Mouse (Mus musculus) intestine, postnatal 0 days (tissue): Measurements from ENCODE around the gene Gm42417. TPM values are rescaled to one million over a fixed set of nuclear protein-coding genes. Genes with fewer than 3 reads are reported as not detected.

Source experiments
- ATAC-seq: fragments of 200-750 bp; cut with Nextera tagmentation; 2 replicates; pipeline ENCODE4 v1.8.0; 2017; ENCODE audit warnings: mild to moderate bottlenecking, moderate TSS enrichment, moderate library complexity
- H3K27ac ChIP-seq: fragments of 300-500 bp; sonication (generic); 2 replicates; pipeline ENCODE4 v1.5.1; 2014; ENCODE audit warnings: mild to moderate bottlenecking, low read depth, low read length, moderate library complexity
- H3K27me3 ChIP-seq: fragments of 300-500 bp; sonication (generic); replicated peaks from 2 replicates; pipeline ENCODE4 v1.6.1; 2014; ENCODE audit warnings: low read length, mixed read lengths; ENCODE audit not compliant: control insufficient read depth, insufficient read depth
- H3K36me3 ChIP-seq: fragments of 300-500 bp; sonication (generic); 2 replicates; pipeline ENCODE4 v1.6.1; 2014; ENCODE audit warnings: mild to moderate bottlenecking, moderate library complexity; ENCODE audit not compliant: control insufficient read depth, insufficient read depth
- H3K4me1 ChIP-seq: fragments of 300-500 bp; sonication (generic); replicated peaks from 2 replicates; pipeline ENCODE4 v1.6.1; 2014; ENCODE audit warnings: antibody characterized with exemption, low read length, mixed read lengths; ENCODE audit not compliant: control insufficient read depth, insufficient read depth
- H3K4me2 ChIP-seq: fragments of 300-500 bp; sonication (generic); replicated peaks from 2 replicates; pipeline ENCODE4 v1.6.1; 2014; ENCODE audit warnings: low read depth, mild to moderate bottlenecking, moderate library complexity
- H3K4me3 ChIP-seq: fragments of 300-500 bp; sonication (generic); 2 replicates; pipeline ENCODE4 v1.5.1; 2014; ENCODE audit warnings: low read depth, low read length
- H3K9ac ChIP-seq: fragments of 300-500 bp; sonication (generic); 2 replicates; pipeline ENCODE4 v1.6.1; 2014; ENCODE audit warnings: mild to moderate bottlenecking, low read depth, low read length
- H3K9me3 ChIP-seq: fragments of 300-500 bp; sonication (generic); 2 replicates; pipeline ENCODE4 v1.6.1; 2016; ENCODE audit warnings: mixed run types; ENCODE audit not compliant: control insufficient read depth
- CTCF ChIP-seq: sonication (generic); IDR thresholded peaks from 2 replicates; pipeline ENCODE4 v1.5.1; 2016; ENCODE audit warnings: low read depth, mild to moderate bottlenecking, control low read depth, antibody characterized with exemption, moderate library complexity
- WGBS: fragments of 180-500 bp; shearing (Covaris S2); extraction: QIAGEN DNeasy Blood & Tissue Kit; methylation state at CpG from one replicate; pipeline ENCODE4 v1.1.7; 2014; 5-methylcytosine and 5-hydroxymethylcytosine counted together
- polyA plus RNA-seq: library from polyadenylated mRNA; unstranded; fragments of >200 nt; fragmentation: Nextera tagmentation; extraction: Ambion mirVana; gene quantifications from 2 replicates; pipeline ENCODE4 v1.2.1, GENCODE M21; 2015

Gm42417 gene
- polyA plus RNA-seq, 1 experiment from 2014 or later = 0.22 TPM

GRCm38 (mm10) chr1:36556553-36557456, 17.6 kb upstream of the Gm42417 start:
- Histone ChIP-seq H3K9me3 (no peaks in the 10 kb centered on the region), H3K4me1 (peaks cover 4% of the 10 kb centered on the region; the same call in 1 of the 2 replicates), H3K9ac (peak overlapping the region; percentile 80), H3K4me2 (peak overlapping the region; percentile 83), H3K27me3 (no peaks in the 10 kb centered on the region), H3K36me3 (peaks cover 23% of the 10 kb centered on the region), H3K4me3 (peak overlapping the region; percentile 81), H3K27ac (peak overlapping the region; percentile 90)
- peak; percentile 93 for TF ChIP-seq CTCF
- peak; percentile 68 for ATAC-seq
- WGBS = under 1% methylated on average over 52 of the region's 52 CpGs

DNA sequence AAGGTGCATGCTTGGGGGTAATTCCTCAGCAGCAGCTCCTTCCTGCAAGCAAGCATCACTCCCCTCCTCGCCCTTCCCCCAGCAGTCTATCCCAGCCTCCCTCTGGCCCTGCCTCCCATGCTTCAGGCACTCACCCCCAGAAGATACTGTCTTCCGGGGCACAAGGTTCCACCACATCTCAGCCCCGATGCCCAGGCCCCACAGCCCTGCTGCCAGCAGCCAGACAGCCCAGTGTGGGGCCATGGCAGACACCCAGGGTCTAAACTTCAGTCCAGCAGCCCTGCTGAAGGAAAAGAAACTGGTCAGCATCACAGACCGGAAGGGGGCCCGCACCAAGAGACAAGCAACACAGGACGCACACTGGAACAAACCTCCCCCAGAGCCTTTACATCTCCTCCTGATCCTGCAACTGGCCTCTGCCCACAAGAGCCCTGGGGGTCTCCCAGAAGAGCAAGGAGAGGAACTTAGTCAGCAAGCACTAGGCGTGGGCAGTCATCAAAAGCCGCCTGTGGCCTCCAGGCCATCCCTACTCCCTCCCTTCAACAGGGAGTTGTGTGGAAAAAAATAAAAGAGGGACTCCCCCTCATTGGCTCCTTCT, 16.7 kb upstream of the Gm42417 start:
- H3K9ac ChIP-seq = peak overlapping the region; percentile 80
- H3K4me3 ChIP-seq = peak overlapping the region; percentile 81
- peaks cover 4% of the 10 kb centered on the region; the same call in 1 of the 2 replicates for H3K4me1 ChIP-seq
- no peaks in the 10 kb centered on the region for H3K27me3 ChIP-seq
- no peaks in the 10 kb centered on the region for H3K9me3 ChIP-seq
- H3K27ac ChIP-seq = peak overlapping the region; percentile 90
- peak overlapping the region; percentile 83 for H3K4me2 ChIP-seq
- ATAC-seq = no peak
- 15% methylated on average over 8 of the region's 8 CpGs for WGBS
- peak; percentile 17; the same call in 1 of the 2 replicates for TF ChIP-seq CTCF
- peaks cover 30% of the 10 kb centered on the region for H3K36me3 ChIP-seq

GRCm38 (mm10) chr1:36554633-36555399, 15.6 kb upstream of the Gm42417 start:
- TF ChIP-seq CTCF = 0 out of 2 replicates have a peak, but pooled peaks have one; percentile 1
- H3K4me1 ChIP-seq = peaks cover 4% of the 10 kb centered on the region; the same call in 1 of the 2 replicates
- no peak overlapping the region for H3K9ac ChIP-seq
- peaks cover 41% of the 10 kb centered on the region for H3K36me3 ChIP-seq
- no peaks in the 10 kb centered on the region for H3K9me3 ChIP-seq
- no peak overlapping the region for H3K4me3 ChIP-seq
- peak overlapping the region; percentile 15; the same call in 1 of the 2 replicates for H3K27ac ChIP-seq
- ATAC-seq = no peak
- H3K27me3 ChIP-seq = no peaks in the 10 kb centered on the region
- peak overlapping the region; percentile 83 for H3K4me2 ChIP-seq
- WGBS = 74% methylated on average over 21 of the region's 21 CpGs

DNA sequence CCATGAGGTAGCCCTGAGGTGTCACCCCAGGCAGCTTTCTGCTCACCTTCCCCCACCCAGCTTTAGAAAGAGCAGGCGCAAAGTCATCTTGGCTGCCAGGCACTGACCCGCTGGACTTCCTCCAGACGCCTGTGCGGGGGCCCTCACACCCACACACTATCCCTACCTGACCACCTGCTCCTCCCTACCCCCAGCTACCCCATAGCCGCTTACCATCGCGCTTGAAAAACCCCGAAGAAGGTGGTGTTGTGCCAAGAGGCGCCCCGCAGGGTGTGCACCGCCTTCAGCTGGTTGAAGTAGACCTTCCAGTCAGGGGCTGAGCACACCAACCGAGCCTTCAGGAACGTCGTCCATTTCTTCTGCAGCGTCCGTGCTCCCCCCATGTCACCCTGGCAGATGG, 13.3 kb upstream of the Gm42417 start:
- Histone ChIP-seq H3K9ac (no peak overlapping the region), H3K4me2 (no peak overlapping the region), H3K4me1 (peaks cover 4% of the 10 kb centered on the region; the same call in 1 of the 2 replicates), H3K4me3 (no peak overlapping the region), H3K9me3 (no peaks in the 10 kb centered on the region), H3K27ac (no peak overlapping the region), H3K36me3 (peaks cover 58% of the 10 kb centered on the region), H3K27me3 (no peaks in the 10 kb centered on the region)
- WGBS = 87% methylated on average over 16 of the region's 16 CpGs
- no peak for ATAC-seq
- TF ChIP-seq CTCF = no peak

GRCm38 (mm10) chr1:36551904-36552303, 12.7 kb upstream of the Gm42417 start:
- Histone ChIP-seq H3K9me3 (no peaks in the 10 kb centered on the region), H3K9ac (no peak overlapping the region), H3K36me3 (peaks cover 58% of the 10 kb centered on the region), H3K27ac (no peak overlapping the region), H3K27me3 (no peaks in the 10 kb centered on the region), H3K4me3 (no peak overlapping the region), H3K4me1 (peaks cover 4% of the 10 kb centered on the region; the same call in 1 of the 2 replicates), H3K4me2 (no peak overlapping the region)
- 0 out of 2 replicates have a peak, but pooled peaks have one; percentile 10 for TF ChIP-seq CTCF
- no peak for ATAC-seq
- WGBS = 85% methylated on average over 17 of the region's 17 CpGs
